Mouse (Mus musculus) adrenal gland, postnatal 36 days (tissue): ENCODE measurements around the gene Acd. TPM values are rescaled to one million over a fixed set of nuclear protein-coding genes. Genes with fewer than 3 reads are reported as not detected.

Source experiments
- total RNA-seq, 2 experiments: library from RNA; stranded (reverse); gene quantifications; 2 replicates each; pipeline ENCODE4 v1.2.3; 2021

Gene Acd
- total RNA-seq, 2 experiments from 2014 or later: 24.9 to 26.3 TPM

Other genes with a start within 250 kb of the Acd start
- gene Tppp3, start 229.6 kb downstream of the Acd start, total RNA-seq: 10 to 100 TPM; 23.6 to 36.2 TPM
- gene Zdhhc1, start 204.2 kb downstream of the Acd start, total RNA-seq: 10 to 100 TPM; 16.0 to 17.7 TPM
- gene Hsd11b2, start 182.3 kb downstream of the Acd start, total RNA-seq: under 1 TPM; 0.23 to 0.66 TPM
- gene Atp6v0d1, start 135.1 kb downstream of the Acd start, total RNA-seq: 100 to 1,000 TPM; 115 to 120 TPM
- 10 to 100 TPM; 27.5 to 33.8 TPM for gene Ripor1, start 95.8 kb downstream of the Acd start, total RNA-seq
- 10 to 100 TPM; 50.8 to 65.2 TPM for gene Ctcf, start 64.5 kb downstream of the Acd start, total RNA-seq
- 1 to 10 TPM in 1 of 2 experiments, under 1 TPM in 1; 0.92 to 1.9 TPM for gene Agrp, start 63.7 kb downstream of the Acd start, total RNA-seq
- 1 to 10 TPM; 1.2 to 1.4 TPM for gene Carmil2, start 14.8 kb downstream of the Acd start, total RNA-seq
- gene Pard6a, start within 50 bp of the Acd start, total RNA-seq: 10 to 100 TPM; 10.7 to 14.0 TPM
- not detected for gene 4933405L10Rik, start 6.6 kb upstream of the Acd start, total RNA-seq
- gene Enkd1, start 7.1 kb upstream of the Acd start, total RNA-seq: 1 to 10 TPM; 4.5 to 4.9 TPM
- 10 to 100 TPM in 1 of 2 experiments, 1 to 10 TPM in 1; 9.7 to 10.3 TPM for gene Gfod2, start 57.6 kb upstream of the Acd start, total RNA-seq
- gene Ranbp10, start 126.2 kb upstream of the Acd start, total RNA-seq: 10 to 100 TPM; 23.7 to 24.0 TPM
- gene Tsnaxip1, start 126.6 kb upstream of the Acd start, total RNA-seq: not detected
- gene Cenpt, start 152.2 kb upstream of the Acd start, total RNA-seq: 1 to 10 TPM; 4.3 to 9.6 TPM
- 10 to 100 TPM; 40.0 to 41.1 TPM for gene Thap11, start 154.0 kb upstream of the Acd start, total RNA-seq
- 10 to 100 TPM; 43.2 to 43.8 TPM for gene Nutf2, start 159.5 kb upstream of the Acd start, total RNA-seq
- 10 to 100 TPM; 31.6 to 38.2 TPM for gene Edc4, start 179.8 kb upstream of the Acd start, total RNA-seq
- 1 to 10 TPM in 1 of 2 experiments, under 1 TPM in 1; 0.59 to 1.7 TPM for gene Nrn1l, start 192.5 kb upstream of the Acd start, total RNA-seq
- 10 to 100 TPM; 29.0 to 33.1 TPM for gene Pskh1, start 199.3 kb upstream of the Acd start, total RNA-seq
- under 1 TPM; 0.66 to 0.76 TPM for gene Ctrl, start 232.8 kb upstream of the Acd start, total RNA-seq
- 10 to 100 TPM; 68.1 to 87.1 TPM for gene Psmb10, start 237.3 kb upstream of the Acd start, total RNA-seq
- gene Lcat, start 242.3 kb upstream of the Acd start, total RNA-seq: 1 to 10 TPM; 1.3 to 1.9 TPM